Mouse (Mus musculus) intestine, postnatal 0 days (tissue): ENCODE results near the gene Rere. TPM values are rescaled to one million over a fixed set of nuclear protein-coding genes. Genes with fewer than 3 reads are reported as not detected.
A peak's percentile ranks its signal among the peaks of the same experiment; 100 is the strongest.

Source experiments
- ATAC-seq: fragments of 200-750 bp; cut with Nextera tagmentation; 2 replicates; pipeline ENCODE4 v1.8.0; 2017; ENCODE audit warnings: mild to moderate bottlenecking, moderate TSS enrichment, moderate library complexity
- H3K27ac ChIP-seq: fragments of 300-500 bp; sonication (generic); 2 replicates; pipeline ENCODE4 v1.5.1; 2014; ENCODE audit warnings: mild to moderate bottlenecking, low read depth, low read length, moderate library complexity
- H3K27me3 ChIP-seq: fragments of 300-500 bp; sonication (generic); replicated peaks from 2 replicates; pipeline ENCODE4 v1.6.1; 2014; ENCODE audit warnings: low read length, mixed read lengths; ENCODE audit not compliant: control insufficient read depth, insufficient read depth
- H3K36me3 ChIP-seq: fragments of 300-500 bp; sonication (generic); 2 replicates; pipeline ENCODE4 v1.6.1; 2014; ENCODE audit warnings: mild to moderate bottlenecking, moderate library complexity; ENCODE audit not compliant: control insufficient read depth, insufficient read depth
- H3K4me1 ChIP-seq: fragments of 300-500 bp; sonication (generic); replicated peaks from 2 replicates; pipeline ENCODE4 v1.6.1; 2014; ENCODE audit warnings: antibody characterized with exemption, low read length, mixed read lengths; ENCODE audit not compliant: control insufficient read depth, insufficient read depth
- H3K4me2 ChIP-seq: fragments of 300-500 bp; sonication (generic); replicated peaks from 2 replicates; pipeline ENCODE4 v1.6.1; 2014; ENCODE audit warnings: low read depth, mild to moderate bottlenecking, moderate library complexity
- H3K4me3 ChIP-seq: fragments of 300-500 bp; sonication (generic); 2 replicates; pipeline ENCODE4 v1.5.1; 2014; ENCODE audit warnings: low read depth, low read length
- H3K9ac ChIP-seq: fragments of 300-500 bp; sonication (generic); 2 replicates; pipeline ENCODE4 v1.6.1; 2014; ENCODE audit warnings: mild to moderate bottlenecking, low read depth, low read length
- H3K9me3 ChIP-seq: fragments of 300-500 bp; sonication (generic); 2 replicates; pipeline ENCODE4 v1.6.1; 2016; ENCODE audit warnings: mixed run types; ENCODE audit not compliant: control insufficient read depth
- CTCF ChIP-seq: sonication (generic); IDR thresholded peaks from 2 replicates; pipeline ENCODE4 v1.5.1; 2016; ENCODE audit warnings: low read depth, mild to moderate bottlenecking, control low read depth, antibody characterized with exemption, moderate library complexity
- WGBS: fragments of 180-500 bp; shearing (Covaris S2); extraction: QIAGEN DNeasy Blood & Tissue Kit; methylation state at CpG from one replicate; pipeline ENCODE4 v1.1.7; 2014; 5-methylcytosine and 5-hydroxymethylcytosine counted together
- polyA plus RNA-seq: library from polyadenylated mRNA; unstranded; fragments of >200 nt; fragmentation: Nextera tagmentation; extraction: Ambion mirVana; gene quantifications from 2 replicates; pipeline ENCODE4 v1.2.1, GENCODE M21; 2015

Rere gene
- polyA plus RNA-seq, 1 experiment from 2014 or later = 22.4 TPM

- Histone ChIP-seq H3K4me3 (peak overlapping the region; percentile 95), H3K36me3 (peaks cover 1% of the 10 kb centered on the region), H3K9ac (0 out of 2 replicates have a peak overlapping the region, but pooled peaks have one; percentile 97), H3K4me2 (peak overlapping the region; percentile 89), H3K4me1 (peaks cover 11% of the 10 kb centered on the region; the same call in 1 of the 2 replicates), H3K9me3 (no peaks in the 10 kb centered on the region), H3K27me3 (no peaks in the 10 kb centered on the region), H3K27ac (peak overlapping the region; percentile 42; the same call in 1 of the 2 replicates)
- TF ChIP-seq CTCF = no peak
- WGBS = 33% methylated on average over 2 of the region's 2 CpGs
- no peak for ATAC-seq
Measured at GRCm38 (mm10) chr4:150570793-150571192, 289.3 kb downstream of the Rere start.

DNA sequence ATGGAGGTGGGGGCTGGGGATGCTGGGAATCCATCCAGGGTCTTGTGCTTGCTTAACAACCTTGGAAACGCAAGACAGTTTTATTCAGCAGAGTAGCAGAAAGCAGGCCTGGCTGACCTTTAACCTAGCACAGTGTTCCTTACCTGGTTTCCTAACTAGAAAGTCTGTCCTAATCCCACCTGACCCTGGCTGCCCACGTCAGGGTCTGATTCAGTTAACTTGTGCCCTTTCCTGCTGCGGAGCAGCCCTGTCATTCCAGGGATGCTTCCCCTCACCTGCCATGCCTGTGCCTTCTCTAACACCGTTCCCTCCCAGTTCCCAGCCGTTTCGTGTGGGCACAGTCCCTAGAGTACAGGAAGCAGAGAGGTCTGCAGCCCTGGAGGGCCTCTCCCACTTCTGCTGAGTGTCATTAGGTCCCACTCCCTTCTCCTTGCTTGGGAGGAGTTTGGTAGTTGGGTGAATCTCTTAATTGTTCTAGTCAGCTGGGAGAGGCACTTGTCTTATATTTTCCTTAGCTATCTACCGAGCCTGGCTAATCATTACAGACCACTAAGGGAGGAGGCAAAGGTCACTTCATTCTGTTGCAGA, 290.8 kb downstream of the Rere start:
- H3K4me1 ChIP-seq = peaks cover 11% of the 10 kb centered on the region; the same call in 1 of the 2 replicates
- no peak for TF ChIP-seq CTCF
- H3K4me3 ChIP-seq = no peak overlapping the region
- peak overlapping the region; percentile 49 for H3K4me2 ChIP-seq
- no peak overlapping the region for H3K9ac ChIP-seq
- WGBS = 29% methylated on average over 7 of the region's 7 CpGs
- peaks cover under 1% of the 10 kb centered on the region for H3K36me3 ChIP-seq
- no peaks in the 10 kb centered on the region for H3K27me3 ChIP-seq
- no peaks in the 10 kb centered on the region for H3K9me3 ChIP-seq
- ATAC-seq = peak; percentile 52
- peak overlapping the region; percentile 68 for H3K27ac ChIP-seq

DNA sequence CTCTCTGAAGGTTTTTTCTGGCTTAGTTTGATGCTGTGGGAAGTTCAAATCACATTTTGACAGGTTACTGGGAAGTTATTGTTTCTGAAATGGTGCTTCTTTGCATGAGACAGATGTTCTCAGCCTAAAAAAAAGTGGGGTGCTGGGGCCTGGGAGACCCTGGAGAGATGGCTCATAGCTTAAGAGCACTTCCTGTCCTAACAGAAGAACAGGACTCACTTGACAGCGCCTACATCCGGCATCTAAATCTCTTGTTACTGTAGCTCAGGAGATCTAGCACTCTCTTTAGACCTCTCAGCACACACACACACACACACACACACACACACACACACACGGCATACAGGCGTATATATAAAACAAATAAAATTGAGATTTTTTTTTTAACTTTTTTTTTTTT, 291.5 kb downstream of the Rere start:
- Histone ChIP-seq H3K4me3 (no peak overlapping the region), H3K9me3 (no peaks in the 10 kb centered on the region), H3K4me1 (peaks cover 11% of the 10 kb centered on the region; the same call in 1 of the 2 replicates), H3K9ac (no peak overlapping the region), H3K36me3 (peaks cover 7% of the 10 kb centered on the region), H3K27me3 (no peaks in the 10 kb centered on the region), H3K27ac (peak overlapping the region; percentile 50), H3K4me2 (peak overlapping the region; percentile 49)
- ATAC-seq = no peak
- no peak for TF ChIP-seq CTCF
- WGBS = 57% methylated on average over 4 of the region's 4 CpGs

GRCm38 (mm10) chr4:150575363-150576092, 294.1 kb downstream of the Rere start:
- H3K36me3 ChIP-seq = peaks cover 7% of the 10 kb centered on the region
- no peak overlapping the region for H3K4me2 ChIP-seq
- ATAC-seq = no peak
- peak; percentile 37 for TF ChIP-seq CTCF
- no peaks in the 10 kb centered on the region for H3K9me3 ChIP-seq
- 21% methylated on average over 3 of the region's 3 CpGs for WGBS
- H3K27ac ChIP-seq = no peak overlapping the region; the same call in 1 of the 2 replicates
- H3K4me1 ChIP-seq = peaks cover 11% of the 10 kb centered on the region; the same call in 1 of the 2 replicates
- no peaks in the 10 kb centered on the region for H3K27me3 ChIP-seq
- H3K9ac ChIP-seq = no peak overlapping the region
- no peak overlapping the region for H3K4me3 ChIP-seq

DNA sequence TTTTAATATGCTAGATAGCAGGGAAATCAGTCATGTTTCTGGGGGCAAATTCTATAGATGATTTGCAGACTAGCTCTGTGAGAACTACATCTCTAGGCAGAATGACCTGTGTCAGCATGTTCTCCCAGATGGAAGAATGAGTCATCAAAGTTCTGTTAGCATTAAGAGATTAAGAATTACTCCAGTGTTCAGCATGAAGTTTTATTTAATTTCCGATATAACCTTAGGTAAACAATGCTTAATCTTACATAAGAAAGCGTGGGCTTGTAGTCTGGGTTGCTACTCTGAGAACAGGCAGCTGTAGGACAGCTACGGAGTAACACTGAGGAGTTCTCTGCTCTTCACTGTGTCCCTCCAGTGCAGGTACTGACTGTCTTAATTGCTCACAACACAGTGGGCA, 294.9 kb downstream of the Rere start:
- H3K4me3 ChIP-seq = no peak overlapping the region
- H3K27ac ChIP-seq = 0 out of 2 replicates have a peak overlapping the region, but pooled peaks have one; percentile 9
- no peak for ATAC-seq
- H3K36me3 ChIP-seq = peaks cover 7% of the 10 kb centered on the region
- no peaks in the 10 kb centered on the region for H3K9me3 ChIP-seq
- no peak for TF ChIP-seq CTCF
- H3K9ac ChIP-seq = no peak overlapping the region
- 28% methylated on average over 3 of the region's 3 CpGs for WGBS
- H3K4me1 ChIP-seq = peaks cover 11% of the 10 kb centered on the region; the same call in 1 of the 2 replicates
- H3K4me2 ChIP-seq = no peak overlapping the region
- no peaks in the 10 kb centered on the region for H3K27me3 ChIP-seq

DNA sequence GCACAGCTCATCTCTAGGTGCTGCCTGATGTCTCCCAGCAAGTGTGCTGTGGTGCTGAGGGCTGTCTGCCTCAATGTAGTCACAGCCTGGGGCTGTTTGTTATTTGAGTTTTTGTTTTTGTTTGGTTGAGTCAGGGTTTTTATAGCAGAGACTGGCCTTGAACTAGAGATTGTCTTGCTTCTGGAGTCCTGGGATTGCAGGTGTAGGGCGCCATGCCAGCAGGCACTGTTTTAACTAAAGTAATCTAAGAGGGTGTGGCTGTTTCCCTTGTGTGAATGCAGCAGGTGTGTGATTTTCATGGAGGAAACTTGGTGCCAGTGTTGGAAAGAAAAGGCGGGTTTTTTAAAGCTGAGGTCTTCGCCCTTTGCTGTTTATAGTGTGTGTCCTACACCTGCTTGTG, 296.6 kb downstream of the Rere start:
- Histone ChIP-seq H3K4me3 (no peak overlapping the region), H3K9me3 (no peaks in the 10 kb centered on the region), H3K4me1 (peaks cover 7% of the 10 kb centered on the region; the same call in 1 of the 2 replicates), H3K27ac (no peak overlapping the region), H3K36me3 (peaks cover 7% of the 10 kb centered on the region), H3K9ac (no peak overlapping the region), H3K4me2 (no peak overlapping the region), H3K27me3 (no peaks in the 10 kb centered on the region)
- no peak; the same call in 1 of the 2 replicates for ATAC-seq
- 58% methylated on average over 3 of the region's 3 CpGs for WGBS
- no peak for TF ChIP-seq CTCF
